Mouse (Mus musculus): ENCODE data around the gene Card9. TPM values are rescaled to one million over a fixed set of nuclear protein-coding genes. Genes with fewer than 3 reads are reported as not detected.
"Not testable (repeated sequence)": the region's sequence is repeated elsewhere in the genome, so short reads cannot be mapped to it uniquely, and the experiment has no call there.

Gene Card9
- polyA plus RNA-seq, 1 experiment from 2014 or later: 1.1 TPM

- Histone ChIP-seq H3K27ac (peak overlapping the region; percentile 93), H3K9me3 (no peaks in the 10 kb centered on the region), H3K36me3 (peaks cover 76% of the 10 kb centered on the region), H3K4me1 (replicated peaks) (peaks cover 28% of the 10 kb centered on the region), H3K4me3 (peak overlapping the region; percentile 98), H3K27me3 (ENCODE audit: insufficient read depth, poor library complexity, severe bottlenecking) (no peaks in the 10 kb centered on the region)
- no peak for DNase-seq (ENCODE audit: low spot score)
- under 1% methylated on average over 45 of the region's 45 CpGs for WGBS
These were observed 28.0 kb upstream of the Card9 start for GRCm38 (mm10) chr2:26388682-26389153.

DNA sequence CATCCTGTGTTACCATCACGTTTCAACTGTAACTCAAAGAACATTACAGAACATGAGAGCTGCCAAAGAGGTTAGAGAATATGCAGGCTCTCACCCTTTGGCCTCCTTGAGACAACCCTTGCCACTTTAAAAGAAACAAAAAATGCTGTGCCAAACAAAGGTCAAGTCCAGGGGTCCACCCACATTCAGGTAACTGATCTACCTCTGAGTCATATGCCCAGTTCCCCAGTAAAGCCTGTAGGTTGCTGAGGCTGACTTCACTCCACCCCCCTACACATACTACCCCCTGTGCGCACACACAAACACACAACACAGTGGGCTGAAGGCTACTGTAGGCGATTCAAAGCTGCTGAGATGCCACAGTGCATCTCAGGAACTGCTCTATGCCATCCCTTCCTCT, 27.0 kb upstream of the Card9 start:
- H3K27ac ChIP-seq: no peak overlapping the region
- DNase-seq (ENCODE audit: low spot score): no peak
- H3K4me1 ChIP-seq (replicated peaks): peaks cover 28% of the 10 kb centered on the region
- no peaks in the 10 kb centered on the region for H3K27me3 ChIP-seq (ENCODE audit: insufficient read depth, poor library complexity, severe bottlenecking)
- 95% methylated on average over 3 of the region's 3 CpGs for WGBS
- peaks cover 76% of the 10 kb centered on the region for H3K36me3 ChIP-seq
- H3K4me3 ChIP-seq: peak overlapping the region; percentile 98
- no peaks in the 10 kb centered on the region for H3K9me3 ChIP-seq

- 40% methylated on average over 6 of the region's 6 CpGs for WGBS
- Histone ChIP-seq H3K36me3 (peaks cover 71% of the 10 kb centered on the region), H3K27ac (peak overlapping the region; percentile 87), H3K4me3 (peak overlapping the region; percentile 95), H3K4me1 (replicated peaks) (peaks cover 18% of the 10 kb centered on the region)
- H3K9me3 ChIP-seq; H3K27me3 ChIP-seq (ENCODE audit: insufficient read depth, poor library complexity, severe bottlenecking); DNase-seq (ENCODE audit: low spot score): not testable (repeated sequence)
These were observed 20.2 kb upstream of the Card9 start for GRCm38 (mm10) chr2:26380871-26381270.

DNA sequence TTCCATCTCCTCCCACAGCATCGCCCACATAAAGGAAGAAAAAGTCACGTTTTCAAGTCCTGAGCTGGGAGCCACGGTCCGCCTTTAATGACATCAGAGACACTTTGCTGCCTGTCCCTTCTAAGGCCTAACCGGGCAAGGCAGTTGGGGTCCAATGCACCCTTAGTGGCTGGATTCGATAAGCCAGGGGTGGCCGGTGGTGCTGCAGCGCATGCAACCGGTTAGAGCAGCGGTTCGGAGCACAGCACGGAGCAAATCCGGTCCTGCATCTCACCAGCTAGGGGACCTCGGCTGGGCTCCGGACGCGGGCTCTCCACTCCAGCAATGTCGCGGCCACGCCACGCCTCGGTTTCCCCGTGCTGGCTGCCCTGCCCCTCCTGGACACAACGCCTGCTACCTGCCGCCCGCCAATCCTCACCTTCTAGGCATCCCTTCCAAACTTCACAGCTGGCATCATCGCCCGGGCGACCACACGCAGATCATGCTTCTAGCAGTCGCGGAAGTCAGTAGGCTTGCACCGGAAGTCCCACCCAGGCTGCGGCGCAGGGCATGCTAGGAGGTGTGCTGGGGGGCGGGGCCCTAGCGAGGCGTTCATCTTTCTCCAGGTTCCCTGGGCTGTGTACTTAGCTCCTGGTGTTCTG, 19.5 kb upstream of the Card9 start, which contains the start of gene Snapc4:
Gene Snapc4 (minus strand): TSS at position 523 of the 641 bp plus-strand sequence.
- Histone ChIP-seq H3K27ac (peak within 1 kb of the TSS; percentile 87), H3K27me3 (ENCODE audit: insufficient read depth, poor library complexity, severe bottlenecking) (no peaks in the 10 kb centered on the region), H3K9me3 (no peaks in the 10 kb centered on the region), H3K4me3 (peak within 1 kb of the TSS; percentile 95), H3K36me3 (peaks cover 71% of the 10 kb centered on the region), H3K4me1 (replicated peaks) (peaks cover 18% of the 10 kb centered on the region)
- under 1% methylated on average over 38 of the region's 38 CpGs for WGBS
- DNase-seq (ENCODE audit: low spot score): peak; percentile 86

GRCm38 (mm10) chr2:26372396-26372795, 11.7 kb upstream of the Card9 start:
- DNase-seq (ENCODE audit: low spot score): no peak
- Histone ChIP-seq H3K27me3 (ENCODE audit: insufficient read depth, poor library complexity, severe bottlenecking) (no peaks in the 10 kb centered on the region), H3K36me3 (peaks cover 100% of the 10 kb centered on the region), H3K27ac (no peak overlapping the region), H3K9me3 (no peaks in the 10 kb centered on the region), H3K4me1 (replicated peaks) (no peaks in the 10 kb centered on the region), H3K4me3 (no peak overlapping the region)
- WGBS: 97% methylated on average over 8 of the region's 8 CpGs

- H3K27me3 ChIP-seq (ENCODE audit: insufficient read depth, poor library complexity, severe bottlenecking): no peaks in the 10 kb centered on the region
- DNase-seq (ENCODE audit: low spot score): no peak
- WGBS: 84% methylated on average over 1 of the region's 1 CpGs
- peaks cover 100% of the 10 kb centered on the region for H3K36me3 ChIP-seq
- no peaks in the 10 kb centered on the region for H3K4me1 ChIP-seq (replicated peaks)
- no peak overlapping the region for H3K4me3 ChIP-seq
- no peak overlapping the region for H3K27ac ChIP-seq
- H3K9me3 ChIP-seq: no peaks in the 10 kb centered on the region
These were observed 7.9 kb upstream of the Card9 start for GRCm38 (mm10) chr2:26368572-26368971.

DNA sequence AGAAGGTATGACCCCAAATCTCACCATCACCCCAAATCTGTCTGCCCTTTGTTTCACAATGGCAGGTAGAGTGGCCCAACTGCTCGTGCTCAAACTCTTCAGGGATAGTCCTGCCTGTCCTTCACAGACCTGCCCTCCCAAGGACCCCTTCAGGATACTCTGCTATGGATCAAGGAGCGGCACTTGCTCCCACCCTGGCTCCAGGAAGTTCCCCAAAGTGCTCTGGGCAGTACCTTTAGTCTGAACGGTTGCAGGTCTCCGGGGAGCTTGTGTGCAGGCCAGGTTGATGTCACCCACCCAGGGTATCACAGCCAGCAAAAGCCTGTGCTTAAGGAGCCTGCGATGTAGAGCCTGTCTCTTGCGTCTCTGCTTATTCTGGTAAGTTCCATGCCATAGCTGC, 7.2 kb upstream of the Card9 start:
- Histone ChIP-seq H3K4me1 (replicated peaks) (no peaks in the 10 kb centered on the region), H3K27me3 (ENCODE audit: insufficient read depth, poor library complexity, severe bottlenecking) (no peaks in the 10 kb centered on the region), H3K36me3 (peaks cover 100% of the 10 kb centered on the region), H3K9me3 (no peaks in the 10 kb centered on the region), H3K4me3 (no peak overlapping the region), H3K27ac (no peak overlapping the region)
- 90% methylated on average over 6 of the region's 6 CpGs for WGBS
- DNase-seq (ENCODE audit: low spot score): no peak

DNA sequence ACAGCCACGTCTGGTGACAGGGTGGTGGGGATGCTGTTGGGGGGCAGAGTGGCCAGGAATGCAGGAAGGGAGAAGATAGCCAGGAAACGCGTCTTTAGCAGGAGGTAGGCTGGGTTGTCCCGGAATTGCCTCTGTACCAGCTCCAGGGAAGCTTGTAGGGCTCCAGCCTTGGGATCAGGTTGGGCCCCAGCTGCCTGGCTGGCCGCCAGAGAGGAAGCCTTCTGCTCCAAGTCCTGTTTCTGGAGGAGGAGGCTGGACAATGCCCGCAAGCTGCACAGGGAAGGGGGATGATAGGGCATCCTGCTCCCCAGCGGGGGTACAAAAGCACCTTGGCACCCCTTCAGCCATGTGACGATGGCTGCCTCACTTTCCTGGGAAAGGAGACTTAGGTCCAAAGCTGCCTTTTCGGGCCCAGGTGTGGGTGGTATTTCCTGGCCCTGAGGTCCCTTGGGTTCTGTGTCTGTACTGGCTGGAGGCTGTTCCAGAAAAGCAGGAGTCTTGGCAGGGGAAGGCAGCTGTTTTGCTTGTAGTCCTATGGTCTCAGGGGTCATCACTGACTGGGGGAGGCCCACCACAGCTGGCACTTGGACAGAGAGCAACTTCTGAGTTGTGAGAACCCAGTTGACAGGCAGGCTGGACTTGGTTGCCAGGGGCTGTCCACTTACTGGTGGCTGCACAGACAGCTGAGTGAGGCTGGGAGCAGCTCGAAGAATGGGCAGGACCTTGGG, 4.2 kb upstream of the Card9 start:
- Histone ChIP-seq H3K27me3 (ENCODE audit: insufficient read depth, poor library complexity, severe bottlenecking) (no peaks in the 10 kb centered on the region), H3K4me1 (replicated peaks) (no peaks in the 10 kb centered on the region), H3K36me3 (peaks cover 76% of the 10 kb centered on the region), H3K4me3 (no peak overlapping the region), H3K27ac (no peak overlapping the region), H3K9me3 (no peaks in the 10 kb centered on the region)
- WGBS: 93% methylated on average over 10 of the region's 10 CpGs
- no peak for DNase-seq (ENCODE audit: low spot score)

- DNase-seq (ENCODE audit: low spot score): no peak
- Histone ChIP-seq H3K27me3 (ENCODE audit: insufficient read depth, poor library complexity, severe bottlenecking) (no peaks in the 10 kb centered on the region), H3K27ac (no peak overlapping the region), H3K4me3 (no peak overlapping the region), H3K9me3 (no peaks in the 10 kb centered on the region), H3K4me1 (replicated peaks) (no peaks in the 10 kb centered on the region), H3K36me3 (peaks cover 62% of the 10 kb centered on the region)
- 78% methylated on average over 5 of the region's 5 CpGs for WGBS
These were observed 2.8 kb upstream of the Card9 start for GRCm38 (mm10) chr2:26363481-26363880.

- H3K36me3 ChIP-seq: peaks cover 57% of the 10 kb centered on the region
- H3K27ac ChIP-seq: no peak overlapping the region
- H3K27me3 ChIP-seq (ENCODE audit: insufficient read depth, poor library complexity, severe bottlenecking): no peaks in the 10 kb centered on the region
- H3K4me1 ChIP-seq (replicated peaks): peaks cover under 1% of the 10 kb centered on the region; the same call in 1 of the 2 replicates
- DNase-seq (ENCODE audit: low spot score): no peak
- H3K9me3 ChIP-seq: no peaks in the 10 kb centered on the region
- no peak overlapping the region for H3K4me3 ChIP-seq
- 89% methylated on average over 5 of the region's 5 CpGs for WGBS
These were observed 2.3 kb upstream of the Card9 start for GRCm38 (mm10) chr2:26362991-26363390.

DNA sequence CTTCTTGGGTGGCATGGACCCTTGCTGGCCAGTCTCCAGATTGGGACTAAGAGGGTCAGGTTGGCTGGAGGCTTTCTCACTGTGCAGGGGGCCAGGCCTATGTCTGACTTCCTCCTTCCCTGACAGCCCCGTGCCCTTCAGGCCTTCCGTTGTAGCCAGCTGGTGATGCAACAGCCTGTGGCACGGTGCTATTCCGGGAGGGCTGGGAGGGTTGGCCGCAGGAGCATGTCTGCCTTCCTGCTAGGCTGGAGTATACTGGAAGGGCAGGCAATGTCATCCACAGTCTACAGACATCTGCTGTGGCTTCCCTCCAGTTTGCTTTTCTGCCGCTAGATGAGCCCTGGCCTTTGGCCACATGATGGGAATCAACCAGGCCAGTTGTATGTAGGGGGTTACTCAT, 735 bp downstream of the Card9 start:
- Histone ChIP-seq H3K27ac (no peak overlapping the region), H3K27me3 (ENCODE audit: insufficient read depth, poor library complexity, severe bottlenecking) (no peaks in the 10 kb centered on the region), H3K36me3 (peaks cover 27% of the 10 kb centered on the region), H3K9me3 (no peaks in the 10 kb centered on the region), H3K4me1 (replicated peaks) (peaks cover 9% of the 10 kb centered on the region; the same call in 1 of the 2 replicates), H3K4me3 (no peak overlapping the region)
- 90% methylated on average over 6 of the region's 6 CpGs for WGBS
- DNase-seq (ENCODE audit: low spot score): no peak

GRCm38 (mm10) chr2:26358667-26359320, 1.9 kb downstream of the Card9 start:
- H3K36me3 ChIP-seq: peaks cover 15% of the 10 kb centered on the region
- H3K9me3 ChIP-seq: no peaks in the 10 kb centered on the region
- H3K4me3 ChIP-seq: no peak overlapping the region
- WGBS: 89% methylated on average over 13 of the region's 13 CpGs
- H3K27me3 ChIP-seq (ENCODE audit: insufficient read depth, poor library complexity, severe bottlenecking): no peaks in the 10 kb centered on the region
- no peak for DNase-seq (ENCODE audit: low spot score)
- H3K4me1 ChIP-seq (replicated peaks): peaks cover 10% of the 10 kb centered on the region; the same call in 1 of the 2 replicates
- no peak overlapping the region for H3K27ac ChIP-seq

DNA sequence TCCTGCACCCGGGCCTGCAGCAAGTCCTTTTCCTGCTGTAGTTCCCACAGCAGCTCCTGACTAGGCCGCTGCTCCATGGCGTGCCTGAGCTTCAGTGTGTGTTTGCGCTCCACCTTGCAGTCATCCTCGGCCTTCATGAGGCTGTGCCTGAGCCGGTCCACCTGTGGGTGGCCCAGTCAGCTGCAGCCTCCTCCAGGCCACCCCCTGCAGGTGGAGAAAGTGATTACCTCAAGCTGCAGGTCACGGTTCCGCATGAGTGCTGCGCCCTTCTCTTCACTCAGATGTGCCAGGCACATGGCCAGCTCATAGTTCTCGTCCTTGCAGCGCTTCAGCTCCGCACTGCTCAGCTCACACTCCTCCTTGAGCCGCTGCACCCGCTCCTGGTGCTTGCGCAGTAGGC, 3.2 kb downstream of the Card9 start:
- H3K36me3 ChIP-seq: peaks cover 2% of the 10 kb centered on the region
- 56% methylated on average over 15 of the region's 15 CpGs for WGBS
- H3K27me3 ChIP-seq (ENCODE audit: insufficient read depth, poor library complexity, severe bottlenecking): no peaks in the 10 kb centered on the region
- H3K4me3 ChIP-seq: no peak overlapping the region
- no peak for DNase-seq (ENCODE audit: low spot score)
- H3K9me3 ChIP-seq: no peaks in the 10 kb centered on the region
- no peak overlapping the region for H3K27ac ChIP-seq
- H3K4me1 ChIP-seq (replicated peaks): peaks cover 23% of the 10 kb centered on the region

All from hindbrain, embryonic 10.5 days (tissue).